Mouse (Mus musculus) MEL (cell line): Measurements from ENCODE around the gene Mrps23.

Experiments used
- BHLHE40 ChIP-seq: IDR thresholded peaks from 2 replicates; pipeline ENCODE4 v1.6.1; 2012; ENCODE audit warnings: low read depth, mild to moderate bottlenecking, inconsistent platforms, low read length, improper control_type of control experiment, borderline replicate concordance
- CTCF ChIP-seq, 3 experiments: IDR thresholded peaks in 2 of 3; conservative IDR thresholded peaks in 1 of 3; 2 replicates each; pipeline ENCODE4 v1.5.1; 2011 to 2012; ENCODE audit warnings: low read length in 3 of 3, low read depth in 2 of 3, mild to moderate bottlenecking in 2 of 3, improper control_type of control experiment in 1 of 3, inconsistent platforms in 1 of 3, mixed read lengths in 1 of 3, moderate library complexity in 1 of 3; ENCODE audit not compliant: control insufficient read depth in 1 of 3, insufficient read depth in 1 of 3, poor library complexity in 1 of 3, severe bottlenecking in 1 of 3
- EP300 ChIP-seq, 2 experiments: IDR thresholded peaks; 2 replicates each; pipeline ENCODE4 v1.6.1; 2011; ENCODE audit warnings: improper control_type of control experiment in 2 of 2, low read length in 2 of 2, low read depth in 1 of 2, mild to moderate bottlenecking in 1 of 2
- GATA1 ChIP-seq: IDR thresholded peaks from 2 replicates; pipeline ENCODE4 v1.6.1; 2011; ENCODE audit warnings: low read depth, low read length, improper control_type of control experiment
- MAFK ChIP-seq: IDR thresholded peaks from 2 replicates; pipeline ENCODE4 v1.6.1; 2011; ENCODE audit warnings: low read depth, mild to moderate bottlenecking, low read length, improper control_type of control experiment, borderline replicate concordance
- MAZ ChIP-seq: IDR thresholded peaks from 2 replicates; pipeline ENCODE4 v1.6.1; 2012; ENCODE audit warnings: low read depth, mild to moderate bottlenecking, inconsistent platforms, low read length, improper control_type of control experiment
- MYB ChIP-seq: IDR thresholded peaks from 2 replicates; pipeline ENCODE4 v1.6.1; 2011; ENCODE audit warnings: mild to moderate bottlenecking, low read depth, low read length, improper control_type of control experiment
- NELFE ChIP-seq: IDR thresholded peaks from 2 replicates; pipeline ENCODE4 v1.6.1; 2011; ENCODE audit warnings: low read depth, low read length, improper control_type of control experiment
- POLR2A ChIP-seq, 2 experiments: IDR thresholded peaks; 2 replicates each; pipeline ENCODE4 v1.6.1; 2011 to 2012; ENCODE audit warnings: low read length in 2 of 2, mild to moderate bottlenecking in 2 of 2, control low read depth in 1 of 2, improper control_type of control experiment in 1 of 2, low read depth in 1 of 2, moderate library complexity in 1 of 2; ENCODE audit not compliant: control insufficient read depth in 1 of 2, insufficient read depth in 1 of 2, poor library complexity in 1 of 2
- TBP ChIP-seq: IDR thresholded peaks from 2 replicates; pipeline ENCODE4 v1.8.0; 2011; ENCODE audit warnings: low read depth, low read length, improper control_type of control experiment
- UBTF ChIP-seq: IDR thresholded peaks from 2 replicates; pipeline ENCODE4 v1.6.1; 2012; ENCODE audit warnings: low read depth, mild to moderate bottlenecking, inconsistent platforms, low read length, improper control_type of control experiment, moderate library complexity, borderline replicate concordance; ENCODE audit not compliant: insufficient read depth
- ZKSCAN1 ChIP-seq: IDR thresholded peaks from 2 replicates; pipeline ENCODE4 v1.6.1; 2012; ENCODE audit warnings: low read depth, mild to moderate bottlenecking, inconsistent platforms, low read length, improper control_type of control experiment, moderate library complexity
- ZMIZ1 ChIP-seq: IDR thresholded peaks from 2 replicates; pipeline ENCODE4 v1.6.1; 2012; ENCODE audit warnings: low read depth, mild to moderate bottlenecking, inconsistent platforms, low read length, improper control_type of control experiment, moderate library complexity

DNA sequence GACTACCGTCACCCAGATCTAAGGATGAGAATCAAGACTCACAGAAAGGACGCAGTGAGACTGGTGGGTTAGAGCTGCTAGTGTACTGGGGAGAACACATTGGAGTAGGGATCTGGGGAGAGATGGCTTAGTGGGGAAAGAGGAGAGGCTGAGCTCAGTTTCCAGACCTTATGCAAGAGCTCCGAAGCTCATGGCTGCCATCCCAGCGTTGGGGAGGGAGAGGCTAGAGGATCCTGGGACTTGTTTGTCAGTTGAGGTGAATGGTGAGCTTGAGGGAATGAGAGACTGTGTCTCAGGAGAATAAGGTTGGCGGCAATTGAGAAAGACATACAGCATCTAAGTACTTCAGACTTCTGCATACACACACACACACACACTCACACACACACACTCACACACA is 44.4 kb downstream of the Mrps23 start:
- TF ChIP-seq UBTF = no peak
- TF ChIP-seq ZKSCAN1 = no peak
- no peak for TF ChIP-seq POLR2A (IDR thresholded peaks at IDR 0.05; ENCODE audit: control insufficient read depth in 1 of 2, insufficient read depth in 1 of 2, low read depth in 1 of 2, low read length in 2 of 2, poor library complexity in 1 of 2)
- TF ChIP-seq NELFE = no peak
- TF ChIP-seq CTCF (IDR thresholded peaks at IDR 0.05 in 2 of 3, conservative IDR thresholded peaks at IDR 0.05 in 1 of 3; ENCODE audit: control insufficient read depth in 1 of 3, insufficient read depth in 1 of 3, low read depth in 2 of 3, low read length in 3 of 3, poor library complexity in 1 of 3, severe bottlenecking in 1 of 3) = no peak
- TF ChIP-seq MAZ = no peak
- no peak for TF ChIP-seq TBP
- no peak for TF ChIP-seq BHLHE40
- TF ChIP-seq EP300 (IDR thresholded peaks at IDR 0.05; ENCODE audit: low read depth in 1 of 2, low read length in 2 of 2) = no peak
- no peak for TF ChIP-seq MAFK
- TF ChIP-seq GATA1 = no peak
- no peak for TF ChIP-seq ZMIZ1
- no peak for TF ChIP-seq MYB
